Mouse (Mus musculus) cerebellum, postnatal 25 days (tissue): ENCODE data around the gene Tulp3.
A peak's percentile ranks its signal among the peaks of the same experiment; 100 is the strongest.
"Not testable (repeated sequence)": the region's sequence is repeated elsewhere in the genome, so short reads cannot be mapped to it uniquely, and the experiment has no call there.

Experiments
- DNase-seq, 2 experiments: peaks; one replicate each; pipeline ENCODE4 v3.0.0; 2021; ENCODE audit warnings: mixed read lengths in 2 of 2

Gene Tulp3

GRCm38 (mm10) chr6:128355726-128356416 is at the start of gene Tulp3:
Gene Tulp3 (minus strand): TSS chr6:128355851.
- DNase-seq: peak; percentile 97 to 99

- DNase-seq: peak in 1 of 2 experiments; percentile 27
Measured at GRCm38 (mm10) chr6:128404708-128405107, 49.1 kb upstream of the Tulp3 start.

- DNase-seq: peak; percentile 72 to 80
Measured at GRCm38 (mm10) chr6:128399421-128400185, 44.0 kb upstream of the Tulp3 start.

GRCm38 (mm10) chr6:128398996-128399395 is 43.3 kb upstream of the Tulp3 start, which contains the start of gene Nrip2:
Gene Nrip2 (plus strand): TSS chr6:128399296.
- no peak for DNase-seq

- no peak for DNase-seq
Measured at GRCm38 (mm10) chr6:128397574-128398261, 42.1 kb upstream of the Tulp3 start.

- DNase-seq: no peak
Measured at GRCm38 (mm10) chr6:128390683-128391082, 35.0 kb upstream of the Tulp3 start.

- DNase-seq: no peak
Measured at GRCm38 (mm10) chr6:128389185-128389584, 33.5 kb upstream of the Tulp3 start.

GRCm38 (mm10) chr6:128385026-128385425 is 29.4 kb upstream of the Tulp3 start:
- DNase-seq: no peak

GRCm38 (mm10) chr6:128383752-128384151 is 28.1 kb upstream of the Tulp3 start:
- no peak for DNase-seq

- no peak for DNase-seq
Measured at GRCm38 (mm10) chr6:128381254-128381653, 25.6 kb upstream of the Tulp3 start.

GRCm38 (mm10) chr6:128380594-128381167 is 25.0 kb upstream of the Tulp3 start:
- DNase-seq: not testable (repeated sequence)

GRCm38 (mm10) chr6:128379636-128380035 is 24.0 kb upstream of the Tulp3 start:
- DNase-seq: no peak

GRCm38 (mm10) chr6:128376371-128377085 is 20.9 kb upstream of the Tulp3 start:
- no peak for DNase-seq

GRCm38 (mm10) chr6:128375192-128375591 is 19.5 kb upstream of the Tulp3 start, which contains the start of the genes Tex52 and Gm44596:
Gene Tex52 (plus strand): TSS chr6:128375456.
Gene Gm44596 (plus strand): TSS chr6:128375503.
- no peak for DNase-seq

- no peak for DNase-seq
Measured at GRCm38 (mm10) chr6:128370040-128370439, 14.4 kb upstream of the Tulp3 start.

GRCm38 (mm10) chr6:128366466-128366865 is 10.8 kb upstream of the Tulp3 start:
- no peak for DNase-seq

- no peak for DNase-seq
Measured at GRCm38 (mm10) chr6:128364721-128365120, 9.1 kb upstream of the Tulp3 start.

- DNase-seq: no peak
Measured at GRCm38 (mm10) chr6:128363007-128363825, 7.6 kb upstream of the Tulp3 start.

- DNase-seq: peak; percentile 87 to 92
Measured at GRCm38 (mm10) chr6:128362381-128363006, 6.8 kb upstream of the Tulp3 start, which contains the start of the genes Rhno1 and Foxm1. Gene Rhno1 (minus strand): TSS chr6:128362911. Gene Foxm1 (plus strand): TSS chr6:128362967.

GRCm38 (mm10) chr6:128361901-128362300 is 6.2 kb upstream of the Tulp3 start:
- no peak for DNase-seq

GRCm38 (mm10) chr6:128358999-128359398 is 3.3 kb upstream of the Tulp3 start:
- DNase-seq: peak; percentile 80 to 84
